ENCODE assay signal across 9 mouse cellular contexts in the genomic region with DNA sequence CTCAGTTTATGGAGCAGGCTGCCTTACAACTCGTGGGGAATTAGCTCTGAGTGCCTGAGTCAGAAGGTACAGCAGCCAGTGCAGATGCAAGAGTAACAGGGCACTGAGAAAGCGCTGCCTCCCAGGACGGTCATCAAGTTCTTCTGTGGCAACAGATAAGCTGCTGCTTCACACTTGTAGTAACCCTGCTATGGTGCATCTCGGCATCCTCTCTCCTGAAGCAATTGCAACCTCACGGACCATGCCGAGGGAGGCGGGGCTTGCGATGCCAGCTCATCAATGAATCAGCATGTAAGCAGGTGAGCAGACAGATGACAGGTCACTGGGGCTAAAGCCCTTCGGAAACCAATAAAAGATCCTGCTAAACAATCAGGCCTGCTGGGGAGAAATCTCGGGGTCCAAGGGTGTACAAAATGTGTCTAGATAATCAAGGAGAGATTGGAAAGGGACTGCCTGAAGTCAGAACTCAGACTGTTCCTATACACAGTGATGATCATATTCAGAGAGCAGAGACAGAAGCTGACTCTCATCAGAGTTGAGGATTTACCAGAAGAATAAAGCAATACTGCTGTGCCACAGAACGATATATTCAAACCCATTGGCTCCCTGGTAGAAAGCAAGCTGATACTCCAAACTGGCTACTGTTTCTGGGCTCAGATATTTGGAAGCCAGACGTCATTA.
DNase-seq lines count a peak whose midpoint lies in the region; ATAC-seq and TF ChIP-seq lines count a peak whose summit lies in the region.
"Had no signal": no experiment of that assay in that cellular context is flagged by ENCODE, and none has a peak within 500 bp of the region (broad histone marks: within the 10 kb centered on the region; RNA-seq: fewer than 3 reads in every experiment).

No protein-coding gene starts in this region.

- no peak for ATAC-seq in heart, embryonic 13.5 days (ENCODE audit: extremely low read depth, insufficient number of reproducible peaks, low FRiP score, low TSS enrichment)
- no peak for ATAC-seq in embryonic facial prominence, embryonic 15.5 days (ENCODE audit: insufficient number of reproducible peaks, low FRiP score, low TSS enrichment, low read depth)

- H3K27ac ChIP-seq in heart, embryonic 13.5 days (replicated peaks), result no peak overlapping the region
- no peak overlapping the region for H3K27ac ChIP-seq in embryonic facial prominence, embryonic 15.5 days (replicated peaks)

- H3K4me3 ChIP-seq in heart, embryonic 13.5 days, result no peak overlapping the region
- H3K4me3 ChIP-seq in embryonic facial prominence, embryonic 15.5 days (replicated peaks), result peak overlapping the region; percentile 25

- no peak for TF ChIP-seq POLR2A in brain, embryonic 14.5 days (IDR thresholded peaks at IDR 0.05; ENCODE audit: borderline replicate concordance, extremely low read depth, insufficient read depth, insufficient read length, poor library complexity, severe bottlenecking)

- peak overlapping the region; percentile 51 for H3K4me2 ChIP-seq in heart, embryonic 13.5 days
- peak overlapping the region; percentile 49 for H3K4me2 ChIP-seq in embryonic facial prominence, embryonic 15.5 days (replicated peaks)

- H3K4me1 ChIP-seq in heart, embryonic 13.5 days, result peaks cover 6% of the 10 kb centered on the region
- H3K4me1 ChIP-seq in embryonic facial prominence, embryonic 15.5 days, result peaks cover 5% of the 10 kb centered on the region; the same call in 1 of the 2 replicates

- no peak overlapping the region for H3K9ac ChIP-seq in heart, embryonic 13.5 days
- H3K9ac ChIP-seq in embryonic facial prominence, embryonic 15.5 days, result no peak overlapping the region

- TF ChIP-seq CTCF in brain, embryonic 14.5 days (IDR thresholded peaks at IDR 0.05; ENCODE audit: borderline replicate concordance, extremely low read depth, insufficient read depth, insufficient read length), result no peak

- DNase-seq in heart, postnatal 10 days, result no peak
- peak; percentile 57 for DNase-seq in brain, embryonic 14.5 days (ENCODE audit: low read depth)
- peak; percentile 1 to 33 for DNase-seq in kidney, postnatal 25 days
- peak; percentile 34 for DNase-seq in right cerebral cortex, postnatal 25 days
- no peak for DNase-seq in urinary bladder, adult 18-20 months (ENCODE audit: low spot score in 2 of 2)
- no peak for DNase-seq in natural killer cell, adult 2 months (ENCODE audit: low spot score in 2 of 2)

- no peaks in the 10 kb centered on the region for H3K27me3 ChIP-seq in heart, embryonic 13.5 days (replicated peaks)
- H3K27me3 ChIP-seq in embryonic facial prominence, embryonic 15.5 days, result no peaks in the 10 kb centered on the region

- H3K9me3 ChIP-seq in heart, embryonic 13.5 days, result no peaks in the 10 kb centered on the region
- no peaks in the 10 kb centered on the region for H3K9me3 ChIP-seq in embryonic facial prominence, embryonic 15.5 days (replicated peaks)
- H3K9me3 ChIP-seq: G1E had no signal

- intact Hi-C loops in heart, postnatal 10 days (cut with DNase I), result no loop called here

- H3K36me3 ChIP-seq in heart, embryonic 13.5 days, result no peaks in the 10 kb centered on the region
- no peaks in the 10 kb centered on the region for H3K36me3 ChIP-seq in embryonic facial prominence, embryonic 15.5 days
- H3K36me3 ChIP-seq: G1E had no signal

- 26% methylated on average over 12 of the region's 12 CpGs for WGBS in heart, embryonic 13.5 days
- 19% methylated on average over 12 of the region's 12 CpGs for WGBS in embryonic facial prominence, embryonic 15.5 days

Comparison
In these comparisons a context has a peak if more than half of its experiments do, and no peak if none do; other contexts are left out.
1. DNase-seq: peak in brain, embryonic 14.5 days (single experiment), kidney, postnatal 25 days (2 of 2) and right cerebral cortex, postnatal 25 days (single experiment); none in heart, postnatal 10 days (0 of 2), urinary bladder, adult 18-20 months (0 of 2) and natural killer cell, adult 2 months (0 of 2).